Comparison of ENCODE assay signal across 8 mouse cellular contexts in the genomic region with DNA sequence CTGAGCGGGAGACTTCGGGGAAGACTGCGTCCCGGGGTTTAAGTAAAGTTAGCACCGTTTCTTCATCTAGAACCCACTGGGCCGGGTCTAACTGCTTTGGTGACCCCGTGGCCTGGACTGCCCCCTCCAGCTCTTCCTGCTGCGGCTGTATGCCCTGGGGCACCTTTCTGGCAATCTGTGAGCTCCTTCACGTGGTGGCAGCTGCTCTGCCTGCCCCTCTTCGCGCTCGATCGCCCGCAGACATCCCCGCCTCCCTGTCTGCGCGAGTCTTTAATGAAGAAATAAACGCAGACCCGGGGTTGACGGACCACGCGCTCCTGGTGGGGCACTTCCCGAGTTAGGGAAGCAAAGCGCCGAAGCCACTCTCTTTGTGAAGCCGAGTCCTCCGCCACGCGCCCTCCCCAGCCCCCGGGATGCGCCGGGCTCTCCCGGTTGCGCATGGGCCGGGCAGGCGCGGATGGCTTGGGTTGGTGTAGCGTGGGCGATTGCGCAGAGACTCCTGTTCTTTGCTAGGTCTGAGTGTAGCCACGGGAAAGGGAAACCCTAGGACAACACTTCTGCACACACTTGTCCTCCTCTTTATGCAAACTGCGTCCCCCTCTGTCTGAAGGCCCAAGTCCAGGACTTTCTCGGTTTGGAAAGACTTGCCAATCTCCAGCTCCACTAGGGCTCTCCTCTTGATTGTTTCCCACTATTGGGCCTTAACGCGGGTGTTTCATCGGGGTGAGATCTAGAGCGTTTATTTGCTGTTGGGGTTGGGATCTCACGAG. TPM values are rescaled to one million over a fixed set of nuclear protein-coding genes. Genes with fewer than 3 reads are reported as not detected.
DNase-seq lines count a peak whose midpoint lies in the region; ATAC-seq lines count a peak whose summit lies in the region.

No protein-coding gene starts in this region.

- peaks cover 5% of the 10 kb centered on the region for H3K4me1 ChIP-seq in liver, embryonic 11.5 days (replicated peaks; ENCODE audit: control insufficient read depth, insufficient read depth, low read length)
- H3K4me1 ChIP-seq in embryonic facial prominence, embryonic 10.5 days, result peaks cover 56% of the 10 kb centered on the region
- peaks cover 10% of the 10 kb centered on the region; the same call in 1 of the 2 replicates for H3K4me1 ChIP-seq in stomach, embryonic 14.5 days (ENCODE audit: control insufficient read depth, insufficient read depth, low read length)

- no peak for ATAC-seq in liver, embryonic 11.5 days (replicated peaks; ENCODE audit: low FRiP score)
- no peak for ATAC-seq in stomach, embryonic 14.5 days (ENCODE audit: insufficient number of reproducible peaks, insufficient read depth, low FRiP score, low read depth)

- H3K36me3 ChIP-seq in liver, embryonic 11.5 days (ENCODE audit: control insufficient read depth, insufficient read depth, low read length), result no peaks in the 10 kb centered on the region
- H3K36me3 ChIP-seq in embryonic facial prominence, embryonic 10.5 days (replicated peaks), result peaks cover 4% of the 10 kb centered on the region; the same call in 1 of the 2 replicates
- no peaks in the 10 kb centered on the region for H3K36me3 ChIP-seq in stomach, embryonic 14.5 days (ENCODE audit: control insufficient read depth, insufficient read depth, low read length)

- no peak overlapping the region for H3K27ac ChIP-seq in liver, embryonic 11.5 days (ENCODE audit: low read depth, low read length)
- H3K27ac ChIP-seq in embryonic facial prominence, embryonic 10.5 days (replicated peaks), result peak overlapping the region; percentile 90
- no peak overlapping the region for H3K27ac ChIP-seq in stomach, embryonic 14.5 days (ENCODE audit: low read length)

- DNase-seq in liver, embryonic 11.5 days (ENCODE audit: low spot score), result peak; percentile 48
- DNase-seq in liver, result no peak
- DNase-seq in embryonic facial prominence, embryonic 10.5 days (ENCODE audit: low spot score), result peak; percentile 68
- DNase-seq in heart, postnatal 4 days, result peak; percentile 22
- peak; percentile 19 to 31 for DNase-seq in layer of hippocampus, adult 18-20 months (ENCODE audit: low spot score in 2 of 2)
- peak; percentile 15 to 37 for DNase-seq in lung, postnatal 4 days
- DNase-seq in gastrocnemius, postnatal 14 days, result no peak

- peak overlapping the region; percentile 64 for H3K4me3 ChIP-seq in liver, embryonic 11.5 days (ENCODE audit: low read depth, low read length)
- peak overlapping the region; percentile 79 for H3K4me3 ChIP-seq in embryonic facial prominence, embryonic 10.5 days
- peak overlapping the region; percentile 67 for H3K4me3 ChIP-seq in stomach, embryonic 14.5 days (ENCODE audit: low read depth, low read length)

- H3K9ac ChIP-seq in liver, embryonic 11.5 days (ENCODE audit: low read depth, low read length), result no peak overlapping the region
- H3K9ac ChIP-seq in stomach, embryonic 14.5 days (replicated peaks; ENCODE audit: low read depth, low read length), result peak overlapping the region; percentile 61

- no peaks in the 10 kb centered on the region for H3K9me3 ChIP-seq in liver, embryonic 11.5 days (ENCODE audit: control insufficient read depth, low read length)
- H3K9me3 ChIP-seq in embryonic facial prominence, embryonic 10.5 days, result no peaks in the 10 kb centered on the region
- H3K9me3 ChIP-seq in stomach, embryonic 14.5 days (ENCODE audit: control insufficient read depth, low read depth, low read length), result no peaks in the 10 kb centered on the region

- H3K4me2 ChIP-seq in liver, embryonic 11.5 days, result peak overlapping the region; percentile 90
- peak overlapping the region; percentile 70 for H3K4me2 ChIP-seq in stomach, embryonic 14.5 days (replicated peaks; ENCODE audit: low read depth, low read length)

- 2% methylated on average over 48 of the region's 48 CpGs for WGBS in liver, embryonic 11.5 days
- under 1% methylated on average over 48 of the region's 48 CpGs for WGBS in embryonic facial prominence, embryonic 10.5 days
- WGBS in stomach, embryonic 14.5 days, result under 1% methylated on average over 48 of the region's 48 CpGs

- peaks cover 43% of the 10 kb centered on the region for H3K27me3 ChIP-seq in liver, embryonic 11.5 days (replicated peaks; ENCODE audit: control insufficient read depth, insufficient read depth, low read length)
- peaks cover 25% of the 10 kb centered on the region for H3K27me3 ChIP-seq in embryonic facial prominence, embryonic 10.5 days (replicated peaks; ENCODE audit: low read depth, poor library complexity, severe bottlenecking)
- no peaks in the 10 kb centered on the region for H3K27me3 ChIP-seq in stomach, embryonic 14.5 days (ENCODE audit: control insufficient read depth, insufficient read depth, low read length)

- intact Hi-C loops in gastrocnemius, postnatal 14 days (cut with DNase I; ENCODE audit: low total_unique reads), result no loop called here

RNA-seq across cellular contexts. Expression of a gene that starts 3.1 kb away (rescaled TPM):
- 3.8 and 5.1 TPM in 2 replicates for polyA plus RNA-seq in liver, embryonic 11.5 days (2014; fragmentation: Nextera tagmentation; extraction: Ambion mirVana)
- 24.2 and 27.0 TPM in 2 replicates for polyA plus RNA-seq in embryonic facial prominence, embryonic 10.5 days (2016; fragmentation: Nextera tagmentation; extraction: Ambion mirVana)
- 10 to 100 TPM; 16.3 to 19.2 TPM for total RNA-seq in heart, postnatal 4 days (2021)
- total RNA-seq in layer of hippocampus, adult 18-20 months (2021), result 10 to 100 TPM; 34.1 to 35.5 TPM
- 42.7 and 48.7 TPM in 2 replicates for polyA plus RNA-seq in stomach, embryonic 14.5 days (2014; fragmentation: Nextera tagmentation; extraction: Ambion mirVana)
- total RNA-seq in gastrocnemius, postnatal 14 days (2021), result 1 to 10 TPM; 2.2 to 2.6 TPM

Comparison
In these comparisons a context has a peak if more than half of its experiments do, and no peak if none do; other contexts are left out.
1. DNase-seq: peak in liver, embryonic 11.5 days (single experiment), embryonic facial prominence, embryonic 10.5 days (single experiment), heart, postnatal 4 days (single experiment), layer of hippocampus, adult 18-20 months (2 of 2) and lung, postnatal 4 days (2 of 2); none in liver (single experiment) and gastrocnemius, postnatal 14 days (single experiment).
2. RNA of a gene that starts 3.1 kb away (total RNA-seq): 34.1 to 35.5 TPM in layer of hippocampus, adult 18-20 months and 16.3 to 19.2 TPM in heart, postnatal 4 days; 2.2 to 2.6 TPM in gastrocnemius, postnatal 14 days; every median in the first group is over 4 times any median in the second.
3. Peak in every context shown above with its lines, with median percentiles within 50 percentile points of each other: H3K4me3 ChIP-seq.